Mouse (Mus musculus): Measurements from ENCODE around the gene Myl12a. TPM values are rescaled to one million over a fixed set of nuclear protein-coding genes. Genes with fewer than 3 reads are reported as not detected.

The Myl12a gene
- total RNA-seq, 2 experiments from 2014 or later = 301 to 553 TPM

GRCm38 (mm10) chr17:71008676-71009075 lies 6.0 kb upstream of the Myl12a start:
- intact Hi-C loops (cut with DNase I) = loop anchor here (10.0 kb wide), 1 partner anchor 176 kb away; the partner anchor contains the start of gene Lpin2
- Histone ChIP-seq H3K4me3 (no peak overlapping the region), H3K27ac (no peak overlapping the region)
- no peak for TF ChIP-seq CTCF (IDR thresholded peaks at IDR 0.05)
- no peak for DNase-seq

- no peak overlapping the region for H3K27ac ChIP-seq
- no peak for TF ChIP-seq CTCF (IDR thresholded peaks at IDR 0.05)
- intact Hi-C loops (cut with DNase I) = loop anchor here (10.0 kb wide), 1 partner anchor 178 kb away; the partner anchor contains the start of gene Lpin2
- DNase-seq = no peak
- no peak overlapping the region for H3K4me3 ChIP-seq
Measured at GRCm38 (mm10) chr17:71006976-71007375, 4.3 kb upstream of the Myl12a start.

DNA sequence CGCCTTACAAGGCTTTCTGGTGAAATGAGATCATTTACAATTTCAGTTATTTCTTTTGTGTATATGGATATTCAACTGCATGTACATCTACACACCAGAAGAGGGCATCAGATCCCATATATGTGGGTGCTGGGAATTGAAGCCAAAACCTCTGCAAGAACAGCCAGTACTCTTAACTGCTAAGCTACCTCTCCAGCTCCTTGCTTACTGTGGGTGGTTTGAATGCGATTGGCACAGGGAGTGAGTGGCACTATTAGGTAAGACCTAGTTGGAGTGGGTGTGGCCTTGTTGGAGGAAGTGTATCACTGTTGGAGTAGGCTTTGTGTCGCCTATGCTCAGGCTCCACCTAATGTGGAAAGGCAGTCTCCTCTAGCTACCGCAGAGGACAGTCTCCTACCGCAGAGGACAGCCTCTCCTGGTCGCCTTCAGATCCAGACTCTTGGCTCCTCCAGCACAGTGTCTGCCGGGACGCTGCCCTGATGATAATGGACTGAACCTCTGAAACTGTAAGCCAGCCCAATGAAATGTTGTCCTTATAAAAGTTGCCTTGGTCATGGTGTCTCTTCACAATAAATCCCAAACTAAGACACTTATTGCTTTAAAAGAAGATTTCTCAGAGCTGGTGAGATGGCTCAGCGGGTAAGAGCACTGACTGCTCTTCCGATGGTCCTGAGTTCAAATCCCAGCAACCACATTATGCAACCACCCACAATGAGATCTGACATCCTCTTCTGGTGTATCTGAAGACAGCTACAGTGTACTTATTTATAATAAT lies 1.7 kb upstream of the Myl12a start:
- TF ChIP-seq CTCF (IDR thresholded peaks at IDR 0.05) = peak; percentile 62
- intact Hi-C loops (cut with DNase I) = loop anchor here (2.0 to 10.0 kb wide), 2 partner anchors 34 to 180 kb away; partner anchors contain the start of gene Lpin2
- peak; percentile 71 for DNase-seq
- Histone ChIP-seq H3K4me3 (peak overlapping the region; percentile 11), H3K27ac (peak overlapping the region; percentile 100)

- TF ChIP-seq CTCF (IDR thresholded peaks at IDR 0.05) = no peak
- intact Hi-C loops (cut with DNase I) = loop anchor here (2.0 to 10.0 kb wide), 2 partner anchors 35 to 181 kb away; partner anchors contain the start of gene Lpin2
- Histone ChIP-seq H3K27ac (peak overlapping the region; percentile 100), H3K4me3 (no peak overlapping the region)
- DNase-seq = no peak
Measured at GRCm38 (mm10) chr17:71003721-71004120, 1.0 kb upstream of the Myl12a start.

DNA sequence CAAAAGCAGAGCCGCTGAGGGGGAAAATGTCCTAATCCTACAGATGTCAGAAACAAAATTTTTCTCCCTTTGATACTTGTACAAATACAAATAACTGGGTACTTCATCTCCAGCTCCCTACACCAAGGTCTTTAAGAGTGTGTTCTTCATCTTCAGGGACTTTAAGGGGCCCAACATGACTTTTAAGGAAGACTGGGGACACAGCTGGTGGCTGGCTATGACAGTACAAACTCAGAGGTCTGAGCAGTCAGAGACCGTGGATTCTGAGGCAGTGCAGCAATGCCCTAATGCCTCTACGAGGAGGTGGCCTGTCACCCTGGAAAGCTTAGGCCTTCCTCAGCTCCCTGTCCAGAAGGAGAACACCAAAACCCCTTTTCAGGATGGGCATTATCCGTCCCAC lies 434 bp upstream of the Myl12a start:
- Histone ChIP-seq H3K27ac (peak overlapping the region; percentile 100), H3K4me3 (peak overlapping the region; percentile 73)
- no peak for TF ChIP-seq CTCF (IDR thresholded peaks at IDR 0.05)
- peak; percentile 20 for DNase-seq
- intact Hi-C loops (cut with DNase I) = loop anchor here (10.0 kb wide), 1 partner anchor 182 kb away; the partner anchor contains the start of gene Lpin2

DNA sequence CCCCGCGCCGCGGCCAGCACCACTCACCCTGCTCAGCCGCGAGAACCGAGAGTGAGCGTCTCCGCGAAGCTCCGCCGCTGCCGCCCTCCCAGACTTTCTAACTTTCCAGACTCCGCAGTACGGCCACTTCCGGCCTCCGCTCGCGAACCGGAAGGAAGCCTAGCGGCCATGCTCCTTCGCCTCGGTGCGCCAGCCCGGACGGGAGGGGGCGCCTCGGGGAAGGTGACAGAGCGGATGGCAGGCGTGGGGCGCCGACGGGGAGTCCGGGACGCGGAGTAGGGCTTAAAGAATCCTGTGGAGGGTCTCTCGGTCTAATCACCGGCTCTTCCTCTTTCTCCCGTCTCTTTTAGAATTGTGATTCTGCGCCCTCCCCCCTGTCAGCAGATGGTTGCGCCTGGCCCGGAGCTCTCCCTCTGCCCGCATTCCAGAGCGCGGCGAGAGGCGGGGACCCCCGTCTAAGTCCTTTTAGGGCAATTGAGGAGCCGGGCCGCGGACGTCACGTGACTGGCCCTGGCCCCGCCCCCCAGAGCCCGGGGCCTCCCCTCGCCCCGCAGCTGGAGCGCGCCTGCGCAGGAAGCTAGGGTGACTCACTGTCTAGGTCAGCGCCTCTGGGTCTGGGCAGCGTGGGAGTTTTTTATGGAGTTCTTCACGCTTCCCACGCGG lies 466 bp downstream of the Myl12a start, which contains the start of gene Myom1:
TSS of gene Myom1 (plus strand) at position 553 of the 663 bp plus-strand sequence.
- Histone ChIP-seq H3K4me3 (peak within 1 kb of the TSS; percentile 73), H3K27ac (peak within 1 kb of the TSS; percentile 100)
- DNase-seq = peak; percentile 100
- peak; percentile 62 for TF ChIP-seq CTCF (IDR thresholded peaks at IDR 0.05)
- intact Hi-C loops (cut with DNase I) = loop anchor here (1.0 to 10.0 kb wide), 2 partner anchors 17 to 183 kb away; partner anchors contain the start of gene Lpin2

- H3K27ac ChIP-seq = peak overlapping the region; percentile 100
- TF ChIP-seq CTCF (IDR thresholded peaks at IDR 0.05) = no peak
- peak; percentile 84 for DNase-seq
- intact Hi-C loops (cut with DNase I) = loop anchor here (1.0 to 10.0 kb wide), 2 partner anchors 18 to 183 kb away; partner anchors contain the start of gene Lpin2
- peak overlapping the region; percentile 73 for H3K4me3 ChIP-seq
Measured at GRCm38 (mm10) chr17:71001699-71002080, 988 bp downstream of the Myl12a start.

GRCm38 (mm10) chr17:71001067-71001466 lies 1.6 kb downstream of the Myl12a start:
- no peak for DNase-seq
- intact Hi-C loops (cut with DNase I) = loop anchor here (10.0 kb wide), 1 partner anchor 184 kb away; the partner anchor contains the start of gene Lpin2
- peak overlapping the region; percentile 100 for H3K27ac ChIP-seq
- no peak for TF ChIP-seq CTCF (IDR thresholded peaks at IDR 0.05)
- H3K4me3 ChIP-seq = peak overlapping the region; percentile 73

DNA sequence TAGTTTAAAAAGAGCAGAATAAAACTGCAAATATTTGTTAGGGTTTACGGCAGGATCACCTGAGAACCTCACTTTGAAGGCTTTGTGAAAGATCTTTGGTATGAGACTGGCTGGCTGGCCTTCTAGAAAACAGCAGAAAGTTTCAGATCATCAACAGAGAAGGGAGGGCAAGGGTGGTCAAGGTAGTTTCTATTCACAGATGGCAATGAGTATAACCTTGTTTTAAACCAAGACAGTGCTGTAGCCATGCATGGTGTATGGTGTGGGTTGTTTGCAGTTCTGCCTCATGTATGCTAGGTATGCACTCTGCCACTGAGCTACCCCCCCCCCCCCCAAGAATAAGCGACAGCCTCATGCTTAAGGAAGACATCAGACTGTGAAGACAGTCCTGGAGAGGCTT lies 2.4 kb downstream of the Myl12a start:
- DNase-seq = peak; percentile 5
- peak overlapping the region; percentile 100 for H3K27ac ChIP-seq
- intact Hi-C loops (cut with DNase I) = loop anchor here (10.0 kb wide), 1 partner anchor 185 kb away; the partner anchor contains the start of gene Lpin2
- no peak for TF ChIP-seq CTCF (IDR thresholded peaks at IDR 0.05)
- H3K4me3 ChIP-seq = peak overlapping the region; percentile 73

DNA sequence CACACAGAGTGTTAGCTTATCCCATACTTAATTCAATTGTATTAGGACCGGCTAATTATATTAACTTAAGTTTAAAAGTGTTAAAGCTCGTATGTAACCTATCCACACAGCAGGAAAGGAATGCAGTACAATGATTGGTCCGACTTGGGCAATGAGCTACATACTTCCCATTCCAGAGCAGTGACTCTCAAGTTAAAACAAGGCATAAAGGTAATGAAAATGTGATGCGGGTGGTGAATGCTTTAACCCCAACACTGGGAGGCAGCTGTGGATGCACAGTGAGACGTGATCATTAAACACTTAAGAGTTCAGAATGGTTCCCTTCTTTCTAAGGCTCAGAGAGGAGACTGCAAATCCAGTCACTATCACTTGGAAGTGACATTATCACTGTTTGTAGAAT lies 3.5 kb downstream of the Myl12a start:
- peak overlapping the region; percentile 100 for H3K27ac ChIP-seq
- peak overlapping the region; percentile 73 for H3K4me3 ChIP-seq
- TF ChIP-seq CTCF (IDR thresholded peaks at IDR 0.05) = no peak
- DNase-seq = peak; percentile 13
- intact Hi-C loops (cut with DNase I) = no loop called here

DNA sequence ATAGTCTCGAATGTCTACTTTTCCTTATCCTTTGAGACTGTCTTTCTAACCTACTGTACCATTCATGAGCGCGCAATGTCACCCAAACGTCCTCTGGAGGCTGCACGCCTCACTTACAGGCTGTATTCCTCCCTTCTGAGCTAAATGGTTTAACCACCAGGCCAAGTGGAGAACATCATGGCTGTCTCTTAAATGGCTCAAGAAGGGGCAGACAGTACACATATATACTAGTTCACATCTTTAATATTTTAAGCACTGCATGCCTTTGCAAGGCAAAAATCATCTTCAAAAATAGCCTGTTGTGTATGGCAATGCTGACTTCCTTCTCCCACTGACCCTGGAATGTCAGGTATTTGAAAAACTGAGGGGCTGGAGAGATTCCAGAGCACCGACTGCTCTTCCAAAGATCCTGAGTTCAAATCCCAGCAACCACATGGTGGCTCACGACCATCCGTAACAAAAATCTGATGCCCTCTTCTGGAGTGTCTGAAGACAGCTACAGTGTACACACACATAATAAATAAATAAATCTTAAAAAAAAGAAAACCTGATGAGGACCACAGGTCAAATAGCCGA lies 4.2 kb downstream of the Myl12a start:
- no peak for TF ChIP-seq CTCF (IDR thresholded peaks at IDR 0.05)
- intact Hi-C loops (cut with DNase I) = no loop called here
- peak; percentile 20 for DNase-seq
- Histone ChIP-seq H3K27ac (peak overlapping the region; percentile 100), H3K4me3 (peak overlapping the region; percentile 56)

DNA sequence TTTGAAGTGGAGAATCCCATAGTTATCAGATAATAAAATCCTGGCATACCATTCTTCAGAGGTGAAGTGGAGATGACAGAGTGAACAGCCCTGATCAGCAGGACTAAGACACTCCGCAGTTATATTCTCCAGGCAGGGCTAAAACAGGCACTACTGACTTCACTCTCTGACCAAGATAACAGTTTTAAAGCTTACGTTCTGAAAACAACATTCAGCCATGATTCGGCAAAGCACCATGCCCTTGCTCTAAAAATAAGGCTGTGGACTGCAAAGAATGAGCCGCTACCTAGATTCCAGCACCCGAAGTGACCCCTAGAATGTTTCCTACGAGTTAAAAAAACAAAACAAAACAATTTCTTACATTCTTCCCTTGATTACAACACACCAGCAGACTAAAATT lies 4.8 kb downstream of the Myl12a start:
- TF ChIP-seq CTCF (IDR thresholded peaks at IDR 0.05) = no peak
- H3K4me3 ChIP-seq = peak overlapping the region; percentile 56
- peak overlapping the region; percentile 100 for H3K27ac ChIP-seq
- peak; percentile 16 for DNase-seq
- intact Hi-C loops (cut with DNase I) = no loop called here

All from gastrocnemius, adult 2 months (tissue).